Mouse (Mus musculus) cerebellum, adult 2 months (tissue): ENCODE measurements around the gene Nin.

Experiments
- CTCF ChIP-seq: fragments of 200-500 bp; IDR thresholded peaks from 2 replicates; pipeline ENCODE4 v1.5.1; 2011; ENCODE audit warnings: low read depth, mild to moderate bottlenecking, control low read depth, low read length, moderate library complexity, borderline replicate concordance; ENCODE audit not compliant: insufficient read depth
- POLR2A ChIP-seq: fragments of 200-500 bp; IDR thresholded peaks from 2 replicates; pipeline ENCODE4 v1.6.1; 2011; ENCODE audit warnings: low read length, control low read depth, borderline replicate concordance; ENCODE audit not compliant: insufficient read depth

DNA sequence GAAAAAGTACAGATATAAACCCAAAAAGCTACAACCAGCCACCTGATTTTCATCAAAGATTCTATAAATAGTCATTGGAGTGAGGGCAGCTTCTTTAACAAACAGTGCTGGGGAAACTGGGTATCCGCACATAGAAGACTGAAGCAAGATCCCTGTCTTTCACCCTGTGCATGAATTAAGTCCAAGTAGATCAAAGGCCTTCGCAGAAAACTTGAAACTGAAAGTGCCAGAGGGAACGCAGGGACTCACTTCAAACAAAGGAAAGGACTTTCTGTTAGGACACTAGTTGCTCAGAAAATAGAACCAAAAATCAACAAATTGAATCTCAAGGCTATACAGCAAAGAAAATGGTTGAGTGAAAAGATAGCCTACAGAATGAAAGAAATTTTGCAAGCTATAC, 118.1 kb downstream of the Nin start:
- TF ChIP-seq POLR2A (no peak), CTCF (no peak)
